19 mouse cellular contexts compared by ENCODE assay signal in genomic region chr7:128266056-128266455, GRCm38 (mm10). TPM values are rescaled to one million over a fixed set of nuclear protein-coding genes. Genes with fewer than 3 reads are reported as not detected.
"Had no signal": no experiment of that assay in that cellular context is flagged by ENCODE, and none has a peak within 500 bp of the region (broad histone marks: within the 10 kb centered on the region; RNA-seq: fewer than 3 reads in every experiment).

No protein-coding gene starts in this region.

- DNase-seq: lung, adult 2 months; lung, postnatal 14 days; lung, postnatal 36 days; right cerebral cortex, postnatal 14 days; thymus, adult 2 months; thymus, postnatal 25 days; thymus, postnatal 4 days had no signal

- H3K4me1 ChIP-seq: lung, embryonic 15.5 days; megakaryocyte, embryonic 14.5 days; midbrain, embryonic 13.5 days; midbrain, embryonic 15.5 days; neural tube, embryonic 12.5 days had no signal

- H3K27ac ChIP-seq: lung, embryonic 15.5 days; macrophage; midbrain, embryonic 13.5 days; midbrain, embryonic 15.5 days; neural tube, embryonic 12.5 days; stomach, embryonic 15.5 days; stomach, postnatal 0 days had no signal

- H3K27me3 ChIP-seq: lung, embryonic 15.5 days; midbrain, embryonic 13.5 days; midbrain, embryonic 15.5 days; neural tube, embryonic 12.5 days; stomach, embryonic 15.5 days had no signal

- H3K4me3 ChIP-seq: lung, embryonic 15.5 days; megakaryocyte, embryonic 14.5 days; midbrain, embryonic 13.5 days; midbrain, embryonic 15.5 days; neural tube, embryonic 12.5 days; stomach, embryonic 15.5 days had no signal

- H3K36me3 ChIP-seq: stomach, embryonic 15.5 days had no signal

- ATAC-seq: lung, postnatal 0 days; midbrain, embryonic 13.5 days; midbrain, embryonic 15.5 days had no signal

- H3K9ac ChIP-seq: lung, embryonic 15.5 days; midbrain, embryonic 13.5 days; midbrain, embryonic 15.5 days; neural tube, embryonic 12.5 days; stomach, embryonic 15.5 days had no signal

- H3K4me2 ChIP-seq: lung, embryonic 15.5 days; midbrain, embryonic 11.5 days; midbrain, embryonic 13.5 days; midbrain, embryonic 15.5 days; neural tube, embryonic 12.5 days; stomach, embryonic 15.5 days had no signal

- H3K9me3 ChIP-seq: lung, embryonic 15.5 days; megakaryocyte, embryonic 14.5 days; midbrain, embryonic 13.5 days; midbrain, embryonic 15.5 days; neural tube, embryonic 12.5 days; stomach, embryonic 15.5 days had no signal

RNA-seq across cellular contexts. Expression of gene Slc5a2, which starts 0.6 kb away (rescaled TPM):
- polyA plus RNA-seq: midbrain, embryonic 13.5 days; midbrain, postnatal 0 days; neural tube, embryonic 12.5 days; neural tube, embryonic 14.5 days had no signal
